Mouse (Mus musculus): ENCODE data around the gene Fam172a.

- TF ChIP-seq CTCF (IDR thresholded peaks at IDR 0.05; ENCODE audit: control insufficient read depth, insufficient read depth, insufficient replicate concordance, low read depth, low read length) (no peak), POLR2A (IDR thresholded peaks at IDR 0.05; ENCODE audit: control insufficient read depth, low read depth, low read length) (no peak)
These were observed 331.0 kb downstream of the Fam172a start for GRCm38 (mm10) chr13:78032821-78033220.

Measured in testis, adult 2 months (tissue).